Mouse (Mus musculus) thymus, adult 2 months (tissue): ENCODE measurements around the gene Gm20388.

Experiments
- CTCF ChIP-seq: fragments of 200-500 bp; IDR thresholded peaks from 2 replicates; pipeline ENCODE4 v1.5.1; 2012; ENCODE audit warnings: mild to moderate bottlenecking, control low read depth, low read length, moderate library complexity, borderline replicate concordance; ENCODE audit not compliant: control insufficient read depth, poor library complexity, insufficient read depth; ENCODE audit errors: extremely low read depth
- POLR2A ChIP-seq: fragments of 200-500 bp; IDR thresholded peaks from 2 replicates; pipeline ENCODE4 v1.6.1; 2012; ENCODE audit warnings: mild to moderate bottlenecking, low read length, control low read depth, moderate library complexity; ENCODE audit not compliant: control insufficient read depth, poor library complexity, insufficient read depth; ENCODE audit errors: extremely low read depth

DNA sequence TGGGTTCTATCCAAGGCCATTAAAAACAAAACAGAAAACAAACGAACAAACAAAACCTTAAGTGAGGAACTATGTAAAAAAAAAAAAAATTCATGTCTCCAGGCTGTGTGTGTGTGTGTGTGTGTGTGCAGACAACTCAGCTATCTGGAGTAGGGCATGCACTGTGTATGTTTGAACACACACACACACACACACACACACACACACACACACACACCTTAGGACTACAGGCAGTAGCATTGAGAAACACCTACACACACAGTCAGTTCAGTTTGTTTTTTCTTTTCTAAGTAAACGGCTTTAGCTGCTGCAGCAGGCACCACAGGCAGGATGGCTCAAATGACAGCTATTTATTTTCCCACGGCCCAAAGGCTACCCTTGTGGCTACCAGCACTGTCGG lies 1438.4 kb downstream of the Gm20388 start:
- no peak for TF ChIP-seq POLR2A
- TF ChIP-seq CTCF, result no peak
